Mouse (Mus musculus) myocyte (in vitro differentiated cells): ENCODE data around the gene Adamtsl2.

Experiments
- CEBPB ChIP-seq: IDR thresholded peaks from 2 replicates; pipeline ENCODE4 v1.6.1; 2011; ENCODE audit warnings: mild to moderate bottlenecking, moderate library complexity; ENCODE audit not compliant: poor library complexity, insufficient read depth, severe bottlenecking
- MYOD1 ChIP-seq, 3 experiments: IDR thresholded peaks; one replicate each; pipeline ENCODE4 v1.6.1; 2011; ENCODE audit warnings: control low read depth in 2 of 3, low read depth in 2 of 3, mild to moderate bottlenecking in 2 of 3, moderate library complexity in 1 of 3; ENCODE audit not compliant: insufficient read length in 2 of 3, control insufficient read depth in 1 of 3
- POLR2A ChIP-seq: IDR thresholded peaks from one replicate; pipeline ENCODE4 v1.6.1; 2011; ENCODE audit warnings: low read depth, mild to moderate bottlenecking, control low read depth, moderate library complexity; ENCODE audit not compliant: insufficient read length
- REST ChIP-seq: IDR thresholded peaks from one replicate; pipeline ENCODE4 v1.6.1; 2011; ENCODE audit warnings: mild to moderate bottlenecking, control low read depth, moderate library complexity; ENCODE audit not compliant: insufficient read depth, insufficient read length
- TCF12 ChIP-seq: IDR thresholded peaks from one replicate; pipeline ENCODE4 v1.6.1; 2011; ENCODE audit warnings: mild to moderate bottlenecking, control low read depth; ENCODE audit not compliant: poor library complexity, insufficient read depth, severe bottlenecking
- USF1 ChIP-seq: IDR thresholded peaks from one replicate; pipeline ENCODE4 v1.6.1; 2011; ENCODE audit warnings: low read depth, mild to moderate bottlenecking, control low read depth, moderate library complexity

DNA sequence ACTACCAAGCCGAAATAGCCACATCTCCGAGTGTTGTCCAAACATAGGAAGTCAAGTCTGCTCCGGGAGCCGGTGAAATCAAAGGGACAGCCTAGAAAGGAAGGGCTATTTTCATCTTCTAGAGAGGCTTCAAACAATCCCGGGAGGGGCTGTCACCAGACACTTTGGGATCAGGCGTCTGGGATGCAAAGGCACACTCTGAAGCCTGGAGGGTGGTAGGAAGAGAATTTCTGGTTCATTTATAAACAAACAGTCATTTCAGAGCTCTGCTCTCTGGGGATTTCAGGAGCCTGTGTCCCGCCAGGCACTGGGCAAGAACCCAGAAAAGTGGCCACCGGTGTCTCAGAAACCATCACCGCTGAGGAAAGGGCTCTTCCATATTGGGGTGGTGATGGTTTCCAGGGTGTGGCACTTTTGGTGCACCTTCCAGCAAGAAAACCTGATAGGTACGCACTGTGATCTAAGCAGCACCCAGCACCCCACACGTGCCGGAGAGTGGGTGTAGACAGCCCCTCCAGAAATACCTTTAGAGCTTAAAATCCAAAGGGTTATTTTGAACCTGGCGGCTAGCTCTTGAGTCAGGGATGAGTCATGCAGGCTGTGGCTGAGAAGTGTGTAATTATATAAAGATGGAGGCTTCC lies 17.3 kb downstream of the Adamtsl2 start:
- no peak for TF ChIP-seq MYOD1 (IDR thresholded peaks at IDR 0.05; ENCODE audit: control insufficient read depth in 1 of 3, insufficient read length in 2 of 3, low read depth in 2 of 3)
- no peak for TF ChIP-seq USF1
- no peak for TF ChIP-seq TCF12
- TF ChIP-seq POLR2A = no peak
- no peak for TF ChIP-seq CEBPB
- TF ChIP-seq REST = no peak
